Mouse (Mus musculus) cerebellum, adult 18-20 months (tissue): Measurements from ENCODE around the gene Nf2.

Source experiments
- DNase-seq, 2 experiments: peaks; one replicate each; pipeline ENCODE4 v3.0.0; 2021

Gene Nf2

DNA sequence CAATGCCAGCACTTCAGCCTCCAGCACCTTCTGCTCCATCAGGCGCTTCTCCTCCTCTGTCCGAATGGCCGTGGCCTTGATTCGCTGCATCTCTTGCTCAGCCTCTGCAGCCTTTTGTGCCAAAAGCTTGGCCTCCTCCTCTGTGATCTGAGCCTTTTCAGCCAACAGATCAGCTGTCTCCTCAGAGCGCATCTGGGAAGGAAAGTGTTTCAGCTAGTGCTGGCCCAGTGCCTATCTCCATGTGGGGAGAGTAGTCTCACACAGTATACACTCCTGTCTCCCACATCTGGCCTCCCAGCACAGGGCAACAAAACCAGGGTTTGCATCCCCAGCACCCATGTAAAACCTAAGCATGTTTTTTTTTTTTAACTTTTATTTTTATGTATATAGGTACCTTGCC lies 59.6 kb downstream of the Nf2 start:
- no peak for DNase-seq

DNA sequence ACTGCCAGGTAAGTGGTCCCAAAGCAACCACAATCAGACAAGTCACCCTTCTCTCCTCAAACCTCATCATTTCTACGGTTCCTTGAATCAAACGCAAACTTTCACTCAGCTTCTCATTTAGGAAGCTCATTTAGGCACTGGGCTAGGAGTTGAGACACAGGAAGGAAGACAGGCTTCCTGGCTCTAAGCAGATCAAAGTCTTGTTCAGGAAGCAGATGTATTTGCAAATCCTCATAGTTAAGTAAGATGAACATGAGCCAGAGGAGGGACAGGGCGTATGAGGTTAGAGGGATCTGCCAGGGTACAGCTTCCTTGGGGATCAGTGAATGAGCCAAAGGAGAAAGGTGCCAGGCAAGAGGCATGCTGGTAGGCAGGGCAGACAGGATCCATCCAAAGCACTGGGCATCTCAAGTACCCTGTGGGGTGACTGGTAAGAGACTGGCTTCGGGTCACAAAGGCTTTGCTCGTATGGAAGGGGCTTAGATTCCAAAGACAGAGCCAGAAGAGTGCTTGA lies 64.7 kb downstream of the Nf2 start:
- no peak for DNase-seq

DNA sequence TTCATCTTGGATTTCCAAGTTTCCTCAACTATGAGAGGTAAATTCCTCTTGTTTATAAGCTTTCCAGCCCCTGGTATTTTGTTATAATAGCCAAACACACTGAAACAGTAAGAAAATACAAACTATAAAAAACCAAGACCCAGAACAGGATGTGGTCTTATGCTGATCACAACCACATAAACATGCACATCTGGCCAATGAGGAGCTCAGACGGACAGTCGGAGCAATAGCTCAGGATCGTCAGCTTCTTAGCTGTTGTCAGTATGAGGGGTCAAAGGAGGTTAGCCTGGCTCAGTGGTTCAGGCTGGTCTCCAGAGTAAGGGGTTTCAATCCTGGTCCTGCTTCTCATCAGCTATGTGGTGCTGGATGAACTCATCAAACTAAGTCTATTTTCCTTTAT lies 66.2 kb downstream of the Nf2 start:
- DNase-seq, result no peak

DNA sequence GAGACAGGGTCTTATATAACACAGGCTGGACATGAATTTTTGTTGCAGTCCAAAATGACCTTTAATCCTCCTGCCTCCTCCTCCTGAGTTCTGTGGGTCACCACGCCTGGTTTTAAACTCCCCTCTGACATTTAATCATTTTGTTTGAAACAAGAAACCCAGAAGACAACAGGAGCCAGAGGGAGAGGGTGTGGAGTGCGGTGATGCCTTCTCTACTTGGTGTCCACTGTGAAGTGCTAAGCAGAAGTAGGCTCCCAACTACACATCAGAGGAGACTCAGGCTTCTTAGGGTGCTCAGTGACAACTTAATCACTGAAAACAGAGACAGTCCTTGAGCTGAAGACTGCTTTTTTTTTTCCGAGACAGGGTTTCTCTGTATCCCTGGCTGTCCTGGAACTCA lies 68.4 kb downstream of the Nf2 start:
- no peak for DNase-seq

DNA sequence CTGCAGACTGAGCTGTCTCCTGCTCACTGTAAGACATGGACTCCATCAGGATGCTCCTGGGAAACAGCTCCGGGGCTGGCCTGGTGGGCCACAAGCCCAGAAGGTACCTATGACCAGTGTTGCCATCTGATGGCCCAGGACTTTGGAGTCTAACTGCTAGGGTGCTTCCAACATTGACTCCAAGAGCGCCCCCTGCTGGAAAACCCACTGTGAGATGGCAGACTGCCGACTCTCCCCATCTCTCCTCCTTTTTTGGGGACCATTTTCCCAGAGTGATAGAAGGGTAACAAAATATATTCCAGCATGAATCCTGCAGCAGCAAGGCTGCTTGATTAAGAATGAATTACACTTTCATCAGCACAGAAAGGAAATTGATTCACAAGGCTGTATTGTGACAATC lies 76.4 kb downstream of the Nf2 start:
- DNase-seq, result peak; percentile 70 to 80

DNA sequence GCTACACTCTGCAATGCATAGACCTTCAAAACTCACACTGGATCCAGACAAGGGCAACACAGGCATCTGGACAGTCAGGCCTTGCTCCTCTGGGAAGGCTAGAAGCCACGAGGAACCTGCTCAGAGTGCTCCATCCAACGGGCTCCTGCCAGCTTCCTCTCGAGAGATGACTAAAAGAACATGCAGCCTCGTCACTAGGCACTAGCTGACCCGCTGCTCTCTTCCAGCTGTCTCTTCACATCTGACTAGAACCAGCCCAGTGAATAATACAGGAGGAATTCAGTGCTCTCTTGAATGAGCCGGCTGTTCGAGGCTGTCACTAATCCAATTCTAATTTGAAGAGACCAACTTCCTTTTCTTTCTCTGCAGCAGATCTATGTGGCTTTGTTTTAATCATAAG lies 77.6 kb downstream of the Nf2 start:
- no peak for DNase-seq

DNA sequence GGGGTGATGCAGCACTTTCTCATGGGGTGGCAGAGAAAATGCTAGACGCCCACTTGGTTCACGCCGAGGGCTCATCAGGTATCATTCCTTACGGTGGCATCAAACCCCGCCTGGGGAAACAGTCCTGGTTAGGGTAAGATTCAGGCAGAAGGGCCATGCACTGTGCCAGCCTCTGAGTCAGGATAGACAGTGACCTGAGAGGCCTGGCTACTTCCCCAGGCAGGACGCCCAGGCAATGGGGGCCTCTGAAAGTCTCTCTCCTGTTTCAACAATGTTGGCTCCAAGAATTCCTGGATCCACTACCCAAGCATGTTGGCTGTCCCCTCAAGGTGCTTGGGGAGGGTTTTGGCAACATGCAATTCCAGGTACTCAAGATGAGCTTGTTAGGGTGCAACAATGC lies 79.5 kb downstream of the Nf2 start:
- DNase-seq, result no peak

DNA sequence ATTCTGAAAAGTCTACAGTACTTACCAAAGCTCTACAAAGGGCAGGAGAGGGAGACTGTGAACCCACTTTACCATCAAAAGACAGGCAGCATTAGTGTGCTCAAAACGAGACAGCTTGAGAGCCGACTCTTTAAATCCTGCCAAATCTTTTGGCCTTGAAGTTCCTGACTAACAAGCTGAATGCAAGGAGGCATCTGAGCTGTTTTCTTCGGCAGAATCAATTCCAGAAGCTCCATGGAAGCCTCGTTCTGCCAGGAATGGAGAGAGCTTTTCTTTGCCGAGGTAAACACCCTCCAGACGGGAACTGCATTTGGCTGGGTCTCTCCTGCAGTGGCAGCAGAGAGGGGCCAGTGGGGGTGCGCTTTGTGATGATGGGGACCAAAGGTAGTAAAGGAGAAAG lies 80.0 kb downstream of the Nf2 start:
- DNase-seq, result no peak

DNA sequence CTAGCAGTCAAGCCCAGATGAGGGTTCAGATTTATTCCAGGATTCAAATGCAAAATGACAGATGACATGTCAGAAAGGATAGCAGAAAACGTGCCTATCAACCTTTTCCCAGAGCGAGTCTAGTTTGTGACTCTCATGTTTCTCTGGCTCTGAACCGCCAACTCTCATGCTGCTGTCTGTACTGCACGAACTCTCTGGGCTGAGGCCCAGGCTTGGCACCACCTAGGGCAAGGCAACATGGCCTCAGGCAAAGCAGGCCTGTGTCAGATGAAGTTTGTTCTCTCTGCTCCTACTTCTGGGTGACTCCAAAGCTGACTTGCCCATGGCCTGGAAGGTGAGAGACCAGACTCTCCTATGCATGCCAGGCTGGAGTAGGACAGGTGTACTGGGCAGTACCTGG lies 80.9 kb downstream of the Nf2 start:
- DNase-seq, result no peak

DNA sequence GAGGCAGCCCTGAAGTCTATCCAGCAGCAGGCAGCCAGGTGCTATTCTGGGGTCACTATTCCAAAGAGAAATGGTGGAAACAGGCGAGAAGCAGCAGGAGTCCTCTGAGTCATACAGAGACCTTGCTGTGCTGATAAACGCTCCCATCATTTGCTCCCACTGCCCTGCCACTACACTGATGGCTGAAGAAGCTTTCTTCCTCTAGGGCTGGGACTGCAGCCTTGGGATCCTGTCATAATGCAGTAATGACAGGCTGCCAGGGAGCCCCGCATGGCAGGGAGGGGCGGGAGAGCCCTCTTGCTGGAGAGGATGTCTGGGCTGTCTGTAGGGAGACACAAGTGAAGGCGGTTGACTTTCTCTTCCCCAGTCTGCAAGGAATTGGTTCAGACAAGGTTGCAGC lies 84.9 kb downstream of the Nf2 start:
- peak; percentile 31 to 35 for DNase-seq

DNA sequence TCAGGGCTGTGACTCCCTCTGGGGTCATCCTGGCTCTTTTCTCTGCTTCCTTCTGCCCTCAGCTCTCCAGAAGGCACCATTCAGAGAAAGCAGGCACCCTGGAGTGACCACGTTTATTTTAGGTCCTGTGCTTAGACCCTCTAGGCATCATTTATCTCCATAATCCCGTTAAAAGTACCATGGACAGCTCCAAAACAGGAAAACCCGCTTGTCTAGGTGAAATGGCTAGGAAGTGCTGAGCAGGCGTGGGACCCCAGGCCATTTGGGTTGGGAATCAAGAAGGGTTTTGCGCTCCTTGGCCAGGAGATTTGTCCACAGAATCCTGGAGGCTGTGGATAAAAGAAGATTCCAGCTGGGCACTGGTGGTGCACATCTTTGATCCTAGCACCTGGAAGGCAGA lies 85.7 kb downstream of the Nf2 start:
- DNase-seq, result no peak

DNA sequence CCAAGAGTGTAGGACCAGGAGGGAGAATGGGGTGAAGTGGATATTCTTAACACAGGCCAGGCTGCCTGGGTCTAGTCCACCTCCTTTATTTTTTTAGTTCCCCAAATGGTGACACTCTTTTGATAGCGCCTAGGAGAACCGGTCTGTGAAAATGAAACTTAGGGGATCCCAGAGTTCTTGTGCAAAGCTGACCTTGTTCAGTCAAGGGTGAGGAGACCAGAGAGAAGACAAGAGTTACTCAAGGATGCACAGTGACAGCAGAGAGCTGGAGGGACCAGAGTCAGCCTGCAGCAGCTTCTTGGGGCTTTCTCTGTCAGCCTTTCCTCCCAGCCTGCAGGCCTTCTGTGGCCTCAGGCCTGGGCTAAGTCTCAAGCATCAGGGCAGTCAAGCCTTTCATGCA lies 86.8 kb downstream of the Nf2 start:
- no peak for DNase-seq

DNA sequence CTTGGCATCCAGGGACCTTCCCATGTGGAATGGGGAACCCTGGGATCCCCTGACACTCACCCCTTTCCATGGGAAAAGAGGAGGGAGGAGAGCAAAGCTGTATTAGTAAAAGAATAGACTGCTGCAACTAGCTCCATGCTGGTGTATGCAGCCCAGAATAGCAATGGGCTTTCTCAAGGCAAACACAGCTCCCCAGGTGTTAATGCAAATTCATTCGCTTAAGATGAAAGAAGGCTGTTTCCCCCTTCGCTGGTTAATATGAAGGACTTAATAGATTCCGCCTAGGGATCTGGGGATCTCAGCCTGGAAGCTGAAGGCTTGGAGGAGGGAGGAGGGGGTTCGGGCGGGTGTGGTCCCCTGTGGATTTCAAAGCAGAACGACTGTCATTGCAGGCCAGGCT lies 87.3 kb downstream of the Nf2 start:
- DNase-seq, result no peak

DNA sequence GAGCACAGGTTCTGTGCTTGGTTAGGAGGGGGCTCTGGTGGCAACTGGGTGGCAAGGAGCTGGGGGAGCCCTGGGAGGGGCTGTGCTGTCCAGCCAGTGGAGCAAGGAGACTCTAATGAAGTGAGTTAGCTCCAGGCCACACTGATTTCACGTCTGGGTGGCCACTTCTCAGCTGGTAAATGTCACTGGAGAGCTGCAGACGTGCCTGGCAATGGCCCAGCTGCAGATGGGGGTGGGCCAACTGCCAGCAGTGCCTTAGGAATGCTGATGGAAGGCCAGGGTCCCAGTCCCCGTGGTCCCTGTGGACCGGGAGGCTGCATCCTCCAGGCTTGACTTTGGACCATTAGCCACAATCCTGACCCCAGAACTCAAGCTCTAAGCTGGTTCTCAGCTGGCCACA lies 88.9 kb downstream of the Nf2 start:
- no peak for DNase-seq

DNA sequence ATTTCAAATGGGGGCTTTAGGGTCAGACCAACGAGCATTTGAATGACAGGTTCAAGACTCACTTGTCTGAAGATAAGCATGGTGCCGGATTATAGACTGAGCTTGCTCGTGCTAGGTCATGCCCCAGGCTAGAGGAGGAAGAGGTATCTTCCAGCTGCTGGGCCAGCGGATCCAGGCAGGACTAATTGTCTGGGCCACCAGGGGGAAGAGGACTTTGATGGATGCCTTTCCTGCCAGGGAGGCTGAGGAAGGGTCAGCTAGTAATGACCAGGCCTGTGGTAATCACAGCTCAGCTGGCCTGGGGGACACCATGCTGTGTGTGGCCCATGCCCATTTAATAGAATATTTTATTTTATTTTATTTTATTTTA lies 91.6 kb downstream of the Nf2 start:
- no peak for DNase-seq

DNA sequence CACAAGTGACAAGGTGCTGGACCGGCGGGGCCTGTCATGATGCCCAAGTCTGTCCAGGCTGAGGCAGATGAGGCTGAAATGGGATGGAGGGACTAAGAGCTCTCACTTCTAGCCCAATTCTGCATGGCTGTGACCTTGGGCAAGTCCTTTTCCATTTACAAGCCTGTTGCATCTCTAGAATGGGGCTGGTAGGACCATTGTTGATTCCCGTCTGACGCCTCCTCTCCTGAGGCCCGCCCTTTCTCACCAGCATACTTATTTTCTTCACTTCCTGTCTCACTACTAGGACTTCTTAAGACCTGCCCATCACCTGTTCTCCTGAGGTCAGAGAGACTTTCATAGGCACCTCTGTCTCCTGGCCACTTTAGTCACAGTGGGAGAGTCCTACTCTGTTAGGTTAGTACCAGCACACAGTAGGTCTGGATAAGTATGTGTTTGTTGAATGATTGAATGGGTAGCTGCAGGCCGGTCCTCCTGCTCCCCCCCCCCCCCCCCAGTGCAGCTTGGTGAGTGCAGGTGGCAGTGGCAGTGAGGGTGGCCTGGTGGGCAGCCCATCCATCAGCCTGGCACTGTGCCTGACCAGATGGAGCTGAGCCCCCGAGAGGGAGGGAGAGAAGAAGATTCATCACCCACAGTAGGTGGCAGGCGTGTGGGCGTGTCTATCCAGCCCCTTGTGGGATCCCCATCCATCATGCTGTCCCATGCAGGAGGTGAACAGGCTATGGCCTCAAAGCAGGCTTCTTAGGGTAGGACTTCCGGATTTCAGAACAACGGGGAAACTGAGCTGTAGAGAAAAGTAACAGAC lies 92.2 kb downstream of the Nf2 start:
- no peak for DNase-seq

DNA sequence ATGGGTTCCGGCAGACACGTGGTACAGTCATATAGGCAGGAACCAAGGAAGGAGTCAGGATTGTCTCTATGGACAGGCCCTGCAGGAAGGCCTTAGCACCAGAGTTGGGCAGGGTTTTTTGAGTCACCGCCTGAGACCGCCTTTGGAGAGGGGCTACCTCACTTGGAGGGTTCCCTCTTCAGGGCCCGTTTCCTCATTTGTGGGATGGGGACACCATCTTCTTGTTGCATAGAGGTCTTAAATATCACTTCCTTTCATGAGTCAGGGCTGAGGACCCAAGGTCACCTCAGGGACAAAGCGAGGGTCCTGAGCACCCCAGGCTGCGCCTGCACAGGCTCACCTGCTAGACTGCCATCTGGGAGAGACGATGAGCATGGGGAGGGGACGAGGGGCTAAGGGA lies 92.9 kb downstream of the Nf2 start:
- DNase-seq, result no peak

DNA sequence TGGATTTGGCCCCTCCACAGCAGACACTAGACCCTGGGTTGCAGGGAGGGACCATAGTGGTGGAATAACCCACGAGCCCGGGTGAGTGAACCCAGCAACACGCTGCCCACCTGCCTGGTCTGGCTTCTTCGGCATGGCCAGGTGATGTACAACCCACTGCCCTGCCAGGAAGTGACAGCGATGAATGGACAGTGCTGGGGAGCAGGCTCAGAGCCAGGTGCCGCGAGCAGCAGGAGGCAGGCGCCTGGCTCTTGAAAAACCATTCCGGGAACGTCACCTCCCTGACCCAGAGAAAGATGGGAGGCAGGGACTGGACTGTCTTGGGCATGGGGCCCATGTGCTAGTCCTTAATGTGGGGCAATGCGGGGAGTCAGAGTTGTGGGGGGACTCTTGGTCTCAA lies 94.5 kb downstream of the Nf2 start:
- DNase-seq, result no peak

DNA sequence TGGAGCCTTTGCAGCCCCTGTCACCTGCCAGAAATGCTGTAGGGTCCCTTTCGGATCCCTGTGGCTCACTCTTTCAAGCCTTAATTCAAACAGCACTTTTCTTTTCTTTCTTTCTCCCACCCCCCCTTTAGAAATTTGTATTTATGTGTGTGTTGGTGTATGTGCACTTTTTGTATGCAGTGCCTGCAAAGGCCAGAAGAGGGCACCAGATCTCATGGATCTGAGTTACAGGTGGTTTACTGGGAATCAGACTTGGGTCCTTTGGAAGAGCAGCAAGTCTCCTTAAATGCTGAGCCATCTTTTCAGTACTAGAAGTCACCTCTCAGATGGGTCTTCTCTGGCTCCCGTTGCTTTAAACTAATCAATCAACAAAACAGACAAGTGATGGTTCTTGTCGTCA lies 95.3 kb downstream of the Nf2 start:
- DNase-seq, result no peak

DNA sequence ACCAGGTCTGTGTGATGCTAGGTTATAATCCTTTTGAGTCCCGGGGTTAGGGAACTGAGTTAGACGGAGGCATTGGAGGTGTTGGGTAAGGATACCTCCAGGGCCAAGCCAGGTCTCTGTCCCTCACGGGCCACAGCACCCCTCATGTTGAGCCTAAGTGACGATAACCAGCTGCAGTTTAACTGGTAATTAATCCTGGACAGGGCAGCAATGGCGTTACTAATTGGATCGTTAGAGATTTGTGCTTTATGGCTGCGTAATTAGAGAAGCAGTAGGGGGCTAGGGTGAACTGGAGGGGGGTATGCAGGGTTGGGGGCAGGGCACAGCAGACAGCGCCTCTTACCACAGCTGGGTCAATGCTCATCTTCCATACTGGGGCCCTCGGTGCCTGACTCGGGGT lies 96.5 kb downstream of the Nf2 start:
- DNase-seq, result no peak

DNA sequence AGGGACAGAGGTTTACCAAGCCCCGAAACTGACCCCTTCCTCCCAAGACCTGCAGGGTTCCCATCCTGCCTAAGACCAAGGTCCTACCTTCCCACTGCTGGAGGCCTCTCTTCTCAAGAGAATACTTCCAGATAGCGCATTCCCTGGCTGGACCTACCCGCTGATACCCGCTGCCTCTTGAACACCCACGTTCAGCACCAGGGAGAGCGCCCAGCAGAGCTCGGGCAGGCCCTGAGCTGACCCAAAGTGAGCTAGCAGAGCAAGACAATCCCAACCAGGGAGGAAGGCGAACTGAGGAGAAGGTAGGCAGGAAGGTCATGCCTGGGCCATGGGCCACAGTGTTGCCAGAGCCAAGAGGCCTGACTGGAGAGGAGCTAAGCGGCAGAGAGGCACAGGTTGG lies 99.1 kb downstream of the Nf2 start:
- no peak for DNase-seq

DNA sequence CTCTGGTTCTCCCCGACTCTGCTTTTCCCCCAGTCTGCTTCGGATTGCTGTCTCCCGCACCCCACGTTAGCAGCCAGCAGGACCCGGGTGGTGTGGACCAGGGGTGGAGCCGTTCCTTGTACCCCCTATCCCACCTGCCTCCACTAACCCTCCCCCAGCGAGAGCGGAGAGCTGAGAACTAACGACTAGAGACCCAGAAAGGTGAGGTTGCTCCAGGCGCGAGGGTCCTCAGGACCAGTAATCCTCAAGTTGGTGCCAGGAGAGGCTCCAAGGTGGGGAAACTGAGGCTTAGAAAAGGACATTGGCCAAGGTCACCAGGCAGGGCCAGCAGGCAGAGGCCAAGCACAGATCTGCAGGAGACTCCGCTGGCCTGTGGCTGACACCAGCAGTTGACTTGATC lies 102.1 kb downstream of the Nf2 start:
- DNase-seq, result no peak

DNA sequence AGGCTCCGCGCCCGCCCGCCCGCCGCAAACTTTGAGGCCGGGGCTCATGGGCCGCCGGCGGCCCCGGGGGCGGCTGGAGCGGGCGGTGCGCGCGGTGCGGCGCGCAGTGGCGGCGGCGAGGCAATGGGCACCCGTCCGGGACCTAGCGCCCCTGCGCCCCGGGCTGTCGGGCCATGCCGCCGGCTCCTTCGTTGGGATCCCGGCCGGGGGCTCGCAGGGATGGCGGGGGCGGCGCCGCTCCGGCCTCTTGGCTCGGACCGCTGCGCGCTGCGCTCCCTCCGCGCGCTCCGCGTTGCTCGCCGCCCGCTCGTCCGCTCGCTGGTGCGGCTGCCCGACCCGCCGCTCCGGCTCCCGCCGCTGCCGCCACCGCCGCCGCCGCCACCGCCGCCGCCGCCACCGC lies 102.6 kb downstream of the Nf2 start, which contains the start of gene Cabp7:
Cabp7 (minus strand) TSS at position 46 of the 400 bp plus-strand sequence.
- peak in 1 of 2 experiments; percentile 21 for DNase-seq

DNA sequence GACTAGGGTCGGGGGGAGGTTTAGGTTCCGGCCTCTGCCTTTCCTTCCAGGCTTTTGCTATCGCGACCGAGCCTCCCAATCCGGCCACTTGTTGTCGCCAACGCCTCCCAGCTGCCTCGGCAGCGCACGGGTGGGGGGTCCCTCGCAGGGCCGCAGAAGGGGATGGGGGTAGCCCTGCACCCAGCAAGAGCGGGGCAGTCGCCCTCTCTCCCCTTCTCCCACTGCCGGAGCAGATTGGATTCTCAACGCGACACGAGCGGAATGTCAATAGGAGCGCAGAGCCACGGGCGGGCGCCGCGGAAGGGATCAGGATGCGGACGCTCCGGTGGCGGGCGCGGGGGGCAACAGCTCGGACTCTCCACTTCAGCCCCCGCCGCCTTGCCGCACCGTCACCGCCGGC lies 103.4 kb downstream of the Nf2 start:
- DNase-seq, result no peak

DNA sequence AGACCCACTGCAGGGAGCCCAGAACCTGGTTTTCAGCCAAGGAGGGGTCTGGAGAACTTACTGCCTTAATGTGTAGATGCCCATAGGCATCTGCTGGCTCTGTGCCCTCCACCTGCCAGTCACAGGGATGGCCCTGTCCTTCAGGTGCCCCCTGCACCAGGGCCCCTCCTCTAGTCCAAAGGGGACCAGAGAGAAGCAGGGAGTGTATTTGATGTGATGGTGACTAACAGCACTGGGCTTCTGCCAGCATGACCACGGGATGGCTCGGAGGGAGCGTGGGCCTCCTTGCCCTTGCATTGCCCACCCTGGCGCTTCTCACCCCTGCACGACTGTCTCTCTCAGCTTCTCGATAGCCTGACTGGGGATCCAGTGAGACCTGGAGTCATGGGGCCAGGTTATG lies 104.6 kb downstream of the Nf2 start:
- DNase-seq, result no peak
